Mouse (Mus musculus) regulatory T cell (primary cell): ENCODE data around the gene Wdr41.

Source experiments
- in situ Hi-C: fragments of 300-600 bp; cut with MboI, MseI; formaldehyde crosslinking; loops from one replicate; pipeline ENCODE4 v1.15.1; 2025; ENCODE audit warnings: high pct_unique_total_duplicates

Wdr41 gene

DNA sequence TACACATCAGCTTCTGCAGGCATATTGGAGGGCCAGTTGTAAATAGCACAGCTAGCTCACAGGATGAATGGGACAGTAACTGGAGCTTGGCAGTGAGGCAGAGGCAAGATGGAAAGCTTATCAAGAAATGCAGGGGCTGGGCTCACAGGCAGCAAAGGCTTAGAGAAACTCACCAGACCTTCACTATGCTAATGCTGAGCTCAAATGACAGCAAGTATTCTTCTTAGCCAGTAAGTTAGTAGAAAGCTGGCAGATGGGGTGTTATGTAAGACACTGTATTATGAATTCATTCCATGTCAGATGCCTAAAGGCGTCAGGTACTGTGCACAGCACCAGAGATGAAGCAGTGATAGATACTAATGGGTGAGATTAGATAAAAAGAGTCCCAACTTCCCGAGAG is 58.6 kb downstream of the Wdr41 start:
- in situ Hi-C loops = no loop called here

GRCm38 (mm10) chr13:95038200-95038599 is 62.1 kb downstream of the Wdr41 start:
- in situ Hi-C loops = no loop called here

DNA sequence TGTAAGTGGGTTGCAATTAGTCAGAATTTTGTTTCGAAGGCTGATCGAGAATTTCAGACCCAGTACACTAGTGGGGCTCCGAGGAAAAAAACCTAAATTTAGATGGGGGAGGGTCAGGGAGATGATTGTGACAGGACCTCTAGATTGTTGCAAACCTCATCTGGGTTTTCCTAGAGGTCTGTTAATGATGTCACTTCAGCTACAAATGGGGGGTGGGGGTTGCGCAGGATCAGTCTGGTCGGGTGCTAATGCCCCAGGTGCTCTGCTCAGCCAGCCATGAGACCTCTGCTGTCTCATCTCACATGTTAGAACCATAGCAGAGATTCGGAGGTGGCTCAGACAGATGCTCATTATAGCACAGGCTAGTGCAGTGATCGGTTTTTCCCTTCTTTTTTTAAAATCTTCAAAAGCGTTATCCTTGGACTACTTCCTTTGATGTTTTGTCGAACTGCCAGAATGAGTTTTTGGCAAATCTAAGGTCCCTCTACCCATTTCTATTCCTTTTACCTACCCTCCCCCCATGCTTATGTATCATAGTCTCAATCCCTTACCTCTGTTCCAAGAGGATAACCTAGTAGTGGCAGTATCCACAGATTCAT is 64.1 kb downstream of the Wdr41 start:
- in situ Hi-C loops = no loop called here

DNA sequence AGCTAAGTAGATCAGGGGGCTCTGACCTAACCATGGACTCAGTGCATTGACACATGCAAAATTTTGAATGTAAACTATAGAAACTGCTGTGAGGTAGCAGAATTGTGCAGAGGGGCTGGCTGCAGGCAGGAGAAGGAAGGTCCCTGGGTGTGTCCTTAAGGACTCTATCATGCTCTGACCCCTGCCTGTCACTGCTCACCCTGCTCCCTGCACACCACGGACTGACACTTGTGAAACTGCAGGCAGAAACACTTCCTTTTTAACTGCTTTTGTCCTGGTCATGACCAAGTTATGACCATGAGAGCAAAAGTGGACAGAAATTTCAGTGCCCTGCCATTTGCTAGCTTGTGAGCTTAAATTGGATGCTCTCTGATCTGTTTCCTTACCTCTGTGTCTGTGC is 68.0 kb downstream of the Wdr41 start:
- in situ Hi-C loops = no loop called here

DNA sequence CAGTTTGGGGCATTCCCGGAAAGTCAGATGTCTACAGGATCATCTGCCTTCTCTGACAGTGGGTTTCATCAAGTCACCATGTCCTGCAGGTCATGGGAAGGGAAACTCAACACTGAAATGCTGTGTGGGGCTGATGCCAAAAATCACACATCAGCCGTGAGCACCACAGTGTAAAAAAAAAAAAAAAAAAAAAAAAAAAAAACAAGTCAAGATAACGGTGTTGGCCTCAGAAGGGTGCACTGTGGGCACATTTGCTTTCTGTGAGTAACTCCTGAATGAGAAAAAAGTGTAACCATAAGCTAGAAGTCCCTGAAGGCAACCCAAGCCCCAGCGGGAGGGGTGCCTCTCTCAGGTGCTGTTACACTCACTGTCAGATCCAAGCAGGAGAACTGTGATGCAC is 74.3 kb downstream of the Wdr41 start:
- in situ Hi-C loops = no loop called here

DNA sequence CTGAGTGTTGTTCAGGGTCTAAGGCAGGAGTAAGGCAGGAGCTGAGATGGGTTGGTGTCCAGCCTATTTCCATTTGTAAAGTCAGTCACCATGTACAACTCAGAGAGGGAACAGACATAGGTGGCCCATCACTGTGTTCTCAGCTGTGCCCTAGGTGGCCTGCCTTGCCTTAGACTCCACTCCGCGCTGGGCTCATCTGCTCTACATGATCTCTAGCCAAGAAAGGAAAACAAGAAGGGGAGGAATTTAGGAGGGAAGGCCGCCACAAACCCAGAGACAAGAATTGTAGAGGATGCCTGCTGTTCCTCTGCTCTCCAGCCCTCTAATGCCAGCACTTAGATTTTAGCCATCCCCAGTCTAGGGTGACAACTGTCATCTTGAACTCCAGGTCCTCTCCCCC is 76.3 kb downstream of the Wdr41 start:
- in situ Hi-C loops = no loop called here

GRCm38 (mm10) chr13:95055742-95056388 is 79.7 kb downstream of the Wdr41 start:
- in situ Hi-C loops = no loop called here

GRCm38 (mm10) chr13:95056501-95057280 is 80.5 kb downstream of the Wdr41 start:
- in situ Hi-C loops = no loop called here

- in situ Hi-C loops = no loop called here
Observed at GRCm38 (mm10) chr13:95058885-95059284, 82.7 kb downstream of the Wdr41 start.

GRCm38 (mm10) chr13:95063390-95064017 is 87.4 kb downstream of the Wdr41 start:
- in situ Hi-C loops = no loop called here

- in situ Hi-C loops = no loop called here
Observed at GRCm38 (mm10) chr13:95067854-95068253, 91.7 kb downstream of the Wdr41 start.

DNA sequence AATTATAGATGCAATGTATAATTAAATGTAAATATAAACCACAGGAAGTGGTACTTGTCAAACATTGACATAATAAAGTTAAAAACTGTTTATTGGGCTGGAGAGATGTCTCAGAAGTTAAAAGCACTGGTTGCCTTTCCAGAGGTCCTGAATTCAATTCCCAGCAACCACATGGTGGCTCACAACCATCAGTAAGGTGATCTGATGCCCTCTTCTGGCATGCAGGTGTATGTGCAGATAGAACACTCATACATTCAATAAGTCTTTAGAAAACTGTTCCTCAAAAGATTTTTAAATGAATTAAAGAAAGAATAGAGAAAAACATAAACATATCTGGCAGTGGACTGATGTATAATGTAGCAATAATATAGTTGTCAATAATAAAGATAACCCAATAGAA is 94.1 kb downstream of the Wdr41 start:
- in situ Hi-C loops = no loop called here
